Mouse (Mus musculus) yolk sac, embryonic 10.5 days (tissue): ENCODE results near the gene Slc26a9.

Experiments
- DNase-seq: peaks from one replicate; pipeline ENCODE4 v3.0.0-alpha.2; 2017; ENCODE audit warnings: low spot score

Slc26a9 gene

GRCm38 (mm10) chr1:131743868-131744464 is at the start of gene Slc26a9:
Gene Slc26a9 (plus strand): TSS chr1:131744022.
- no peak for DNase-seq

- DNase-seq = no peak
These were observed 48.5 kb upstream of the Slc26a9 start for GRCm38 (mm10) chr1:131695308-131695707.

- DNase-seq = no peak
These were observed 47.5 kb upstream of the Slc26a9 start for GRCm38 (mm10) chr1:131696325-131696724.

- no peak for DNase-seq
These were observed 45.1 kb upstream of the Slc26a9 start for GRCm38 (mm10) chr1:131698770-131699169.

- no peak for DNase-seq
These were observed 44.2 kb upstream of the Slc26a9 start for GRCm38 (mm10) chr1:131699642-131700041.

- no peak for DNase-seq
These were observed 43.4 kb upstream of the Slc26a9 start for GRCm38 (mm10) chr1:131700447-131700846.

- no peak for DNase-seq
These were observed 42.4 kb upstream of the Slc26a9 start for GRCm38 (mm10) chr1:131701391-131701790.

GRCm38 (mm10) chr1:131702094-131702766 is 41.6 kb upstream of the Slc26a9 start:
- no peak for DNase-seq

- no peak for DNase-seq
These were observed 40.3 kb upstream of the Slc26a9 start for GRCm38 (mm10) chr1:131703482-131703881.

GRCm38 (mm10) chr1:131708338-131708737 is 35.5 kb upstream of the Slc26a9 start:
- no peak for DNase-seq

GRCm38 (mm10) chr1:131711518-131711917 is 32.3 kb upstream of the Slc26a9 start:
- no peak for DNase-seq

GRCm38 (mm10) chr1:131712386-131712785 is 31.4 kb upstream of the Slc26a9 start:
- DNase-seq = peak; percentile 50

- DNase-seq = no peak
These were observed 29.2 kb upstream of the Slc26a9 start for GRCm38 (mm10) chr1:131714388-131715337.

GRCm38 (mm10) chr1:131718952-131719694 is 24.7 kb upstream of the Slc26a9 start:
- no peak for DNase-seq

GRCm38 (mm10) chr1:131721989-131722388 is 21.8 kb upstream of the Slc26a9 start:
- DNase-seq = no peak

GRCm38 (mm10) chr1:131723549-131723948 is 20.3 kb upstream of the Slc26a9 start:
- no peak for DNase-seq

GRCm38 (mm10) chr1:131726586-131726985 is 17.2 kb upstream of the Slc26a9 start:
- no peak for DNase-seq

GRCm38 (mm10) chr1:131730639-131731437 is 13.0 kb upstream of the Slc26a9 start:
- no peak for DNase-seq

- no peak for DNase-seq
These were observed 10.2 kb upstream of the Slc26a9 start for GRCm38 (mm10) chr1:131733474-131734180.

- DNase-seq = no peak
These were observed 9.1 kb upstream of the Slc26a9 start for GRCm38 (mm10) chr1:131734657-131735273.
